Mouse (Mus musculus) heart, adult 18-20 months (tissue): ENCODE measurements at regions not wholly inside any gene's neighbourhood (a gene's known extent, or its start where the extent isn't known, plus 50 kb on each side); places are given as distances from the start of the nearest gene placed in this dataset.

Experiments
- DNase-seq, 2 experiments: peaks; one replicate each; pipeline ENCODE4 v3.0.0; 2021 to 2022; ENCODE audit warnings: mixed read lengths in 1 of 2

DNA sequence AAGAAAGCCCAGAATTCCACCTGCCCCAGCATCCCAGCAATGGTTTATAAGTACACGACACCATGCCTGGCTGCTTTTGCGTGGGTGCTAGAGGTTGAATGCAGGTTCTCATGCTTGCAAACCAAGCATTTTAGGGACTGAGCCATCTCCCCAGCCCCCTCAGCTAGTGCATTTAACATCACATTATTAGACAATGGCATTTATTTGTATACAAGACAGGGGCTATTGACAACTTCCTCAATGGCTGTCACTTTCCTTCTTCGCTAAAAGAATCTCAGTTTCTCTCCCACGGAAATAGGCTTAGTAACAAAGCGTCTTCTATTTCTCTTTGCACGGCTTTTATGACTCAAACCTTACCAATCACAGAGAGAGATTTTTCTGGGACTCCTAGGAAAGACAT is 141.7 kb upstream of the Lrfn2 start:
- DNase-seq = no peak

DNA sequence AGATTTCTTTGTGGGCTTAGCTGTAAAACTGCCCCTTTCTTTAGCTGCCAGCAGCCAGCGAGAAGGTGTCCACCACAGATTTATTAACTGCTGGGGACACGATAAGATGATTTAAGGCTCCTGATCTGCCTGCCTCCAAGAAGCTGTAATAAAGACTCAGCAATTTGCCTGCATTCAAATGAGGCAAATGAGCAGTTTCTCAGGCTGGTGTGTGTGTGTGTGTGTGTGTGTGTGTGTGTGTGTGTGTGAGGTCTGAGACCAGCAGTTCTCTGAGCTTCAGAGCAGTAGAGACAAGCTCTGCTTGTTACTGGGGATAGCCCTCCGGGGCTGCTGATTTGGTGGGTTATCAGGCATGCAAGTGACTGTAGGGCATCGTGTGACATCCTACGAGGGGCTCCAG is 139.2 kb upstream of the Lrfn2 start:
- DNase-seq = no peak

DNA sequence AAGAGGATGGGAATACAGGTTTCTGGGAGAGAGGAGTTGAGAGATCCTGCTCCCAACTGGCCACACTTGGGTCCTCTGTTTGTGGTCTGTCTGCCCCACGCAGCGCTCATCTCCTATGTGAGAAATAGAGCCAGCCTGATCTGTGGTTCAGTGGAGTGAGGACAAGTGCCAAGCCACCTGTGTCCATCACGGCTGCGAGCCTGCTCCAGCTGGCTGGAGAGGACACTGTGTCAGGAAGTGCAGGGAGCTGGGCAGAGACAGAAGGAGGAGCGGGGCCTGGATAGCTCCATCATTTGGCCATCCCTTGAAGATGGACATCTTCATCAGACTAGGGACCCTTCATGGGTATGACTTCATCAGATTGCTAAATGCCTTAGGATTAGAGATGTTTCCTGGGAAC is 136.4 kb upstream of the Lrfn2 start:
- DNase-seq = no peak

DNA sequence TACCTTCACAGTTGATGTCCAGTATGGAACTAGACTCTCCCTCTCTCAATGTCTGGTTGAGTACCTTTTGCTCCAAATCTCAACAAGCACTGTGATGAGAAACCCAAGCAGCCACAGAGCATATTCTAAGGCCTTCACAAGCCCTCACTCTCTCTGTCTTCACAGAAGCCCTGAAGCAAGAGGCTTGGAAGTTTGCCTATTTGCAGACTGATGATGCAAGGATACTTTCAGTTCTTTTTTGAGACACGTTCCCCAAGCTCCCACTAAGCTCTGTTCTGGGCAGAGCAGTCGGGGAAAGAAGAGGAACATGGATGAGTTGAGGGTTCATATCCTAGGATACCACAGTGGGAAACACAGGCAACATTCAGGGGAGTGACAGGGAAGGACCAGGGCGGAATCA is 134.0 kb upstream of the Lrfn2 start:
- no peak for DNase-seq

DNA sequence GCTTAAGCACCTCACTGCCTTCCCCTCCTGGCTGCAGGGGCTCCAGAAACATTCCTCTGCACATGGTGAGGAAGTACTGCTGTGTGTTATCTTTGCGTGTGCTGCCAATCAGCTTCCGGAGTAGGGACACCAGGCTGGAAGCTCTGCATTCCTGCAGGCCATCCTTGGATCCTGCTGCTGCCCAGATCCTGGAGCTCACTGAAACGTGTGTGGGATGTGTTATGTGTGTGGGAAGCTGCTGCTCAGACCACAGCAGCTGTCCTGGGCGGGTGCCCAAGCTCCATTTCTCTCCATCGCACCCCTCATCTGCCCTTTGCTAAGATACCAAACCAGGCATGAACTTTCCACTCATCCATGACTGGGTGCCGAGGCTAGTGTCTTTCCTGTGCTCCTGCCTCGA is 129.5 kb upstream of the Lrfn2 start:
- no peak for DNase-seq

DNA sequence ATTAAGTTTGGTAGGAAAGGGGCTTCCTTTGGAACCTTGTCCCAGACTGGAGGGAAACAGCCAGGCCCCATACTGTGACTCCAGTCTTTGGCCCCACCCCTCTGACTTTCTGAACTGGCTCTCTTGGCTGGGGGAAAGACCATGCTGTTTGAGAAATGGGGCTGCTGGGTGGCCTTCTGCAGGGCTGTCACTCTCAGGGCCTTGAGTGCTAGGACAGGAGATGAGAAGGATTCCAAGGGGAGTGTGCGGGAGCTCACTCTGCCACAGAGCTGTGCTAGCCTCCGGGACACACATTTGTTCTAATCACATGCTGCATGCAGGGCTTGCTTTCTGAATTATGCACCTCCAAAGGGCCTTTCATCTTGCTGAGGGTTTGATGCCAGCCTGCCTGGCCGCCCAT is 124.3 kb upstream of the Lrfn2 start:
- no peak for DNase-seq

DNA sequence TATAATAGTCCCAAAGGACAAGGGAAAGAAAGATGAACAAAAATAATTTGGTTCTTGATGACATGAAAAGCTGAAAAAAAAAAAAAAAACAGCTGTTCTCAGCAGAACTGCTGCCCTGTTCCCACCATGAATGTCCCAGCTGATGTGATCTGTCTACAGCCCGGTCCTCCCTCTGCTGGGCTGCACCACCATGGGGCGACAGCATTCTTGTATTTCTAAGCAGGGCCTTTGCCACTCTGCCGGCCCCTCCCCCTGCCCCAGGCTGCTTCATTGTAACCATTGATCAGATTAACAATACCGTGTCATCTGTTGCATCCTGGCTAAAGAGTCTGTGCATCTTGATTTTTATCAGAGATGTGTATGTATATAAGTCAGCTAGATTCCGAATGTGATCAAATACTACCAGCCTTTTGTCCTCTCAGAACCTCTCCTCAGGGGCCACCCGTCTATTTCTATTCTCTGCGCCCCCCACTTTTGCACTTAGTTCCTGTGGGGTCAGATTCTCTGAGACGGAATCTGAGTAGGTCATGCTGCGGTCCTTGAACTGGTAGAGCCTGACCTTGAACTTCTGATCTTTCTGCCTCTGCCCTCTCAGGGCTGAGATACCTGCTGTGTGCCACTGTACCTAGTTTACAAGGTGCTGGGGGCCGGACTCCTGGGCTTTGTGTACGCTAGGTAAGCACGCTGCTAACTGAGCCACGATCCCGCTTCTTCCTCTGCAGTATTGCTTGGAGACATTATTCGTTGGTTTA is 117.2 kb upstream of the Lrfn2 start:
- DNase-seq = no peak

DNA sequence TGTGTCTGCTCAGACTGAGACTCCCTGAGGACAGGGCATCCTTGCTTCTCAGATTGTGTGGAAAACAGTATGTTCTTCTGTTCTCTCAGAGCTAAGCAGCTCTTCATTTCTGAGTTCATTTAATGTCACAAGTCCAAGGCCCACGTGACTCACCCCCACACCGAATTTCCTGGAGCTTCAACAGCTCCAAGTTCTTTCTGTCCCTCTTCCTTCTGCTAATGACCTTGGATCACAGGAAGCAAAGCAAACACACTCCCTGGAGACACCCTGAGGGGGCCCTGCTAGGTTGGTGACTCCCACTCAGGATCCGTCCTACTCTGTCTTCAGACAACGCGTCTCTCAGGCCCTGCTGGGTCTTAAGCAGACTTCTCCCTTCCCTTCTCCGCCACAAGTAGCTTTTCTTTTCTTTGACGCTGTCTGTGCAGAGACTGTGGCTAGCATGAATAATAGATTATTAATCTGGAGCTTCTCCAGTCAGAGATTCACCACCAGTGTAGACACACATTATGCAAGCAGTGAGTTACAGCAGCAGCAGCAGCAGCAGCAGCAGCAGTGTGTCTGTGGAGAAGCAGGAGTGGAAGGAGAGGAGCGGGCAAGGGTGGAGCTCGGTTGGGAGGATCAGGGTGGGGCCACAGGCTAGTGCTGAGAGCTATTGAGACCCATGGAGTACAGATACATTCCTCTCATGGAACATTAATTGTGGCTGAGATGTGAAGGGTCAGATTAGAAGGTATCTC is 115.4 kb upstream of the Lrfn2 start:
- DNase-seq = peak; percentile 45 to 66

DNA sequence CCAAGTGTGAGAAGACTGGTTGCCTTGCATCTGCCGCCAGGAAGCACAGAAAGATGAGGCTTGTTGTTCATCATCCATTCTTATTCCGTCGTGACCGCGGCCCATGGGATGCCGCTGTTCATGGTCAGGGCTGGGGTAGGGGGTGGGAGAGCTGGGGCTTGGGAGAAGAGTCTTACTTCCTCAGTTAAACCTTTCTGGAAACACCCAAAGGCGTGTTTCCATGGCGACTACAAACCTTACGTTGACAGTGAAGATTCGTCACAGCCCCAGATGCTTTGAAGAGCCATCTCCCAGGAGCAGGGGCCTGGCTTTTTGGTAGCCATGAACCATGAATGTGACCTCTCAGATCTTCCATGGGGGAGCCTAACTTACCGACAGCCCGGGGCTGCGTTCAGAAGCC is 114.6 kb upstream of the Lrfn2 start:
- no peak for DNase-seq

DNA sequence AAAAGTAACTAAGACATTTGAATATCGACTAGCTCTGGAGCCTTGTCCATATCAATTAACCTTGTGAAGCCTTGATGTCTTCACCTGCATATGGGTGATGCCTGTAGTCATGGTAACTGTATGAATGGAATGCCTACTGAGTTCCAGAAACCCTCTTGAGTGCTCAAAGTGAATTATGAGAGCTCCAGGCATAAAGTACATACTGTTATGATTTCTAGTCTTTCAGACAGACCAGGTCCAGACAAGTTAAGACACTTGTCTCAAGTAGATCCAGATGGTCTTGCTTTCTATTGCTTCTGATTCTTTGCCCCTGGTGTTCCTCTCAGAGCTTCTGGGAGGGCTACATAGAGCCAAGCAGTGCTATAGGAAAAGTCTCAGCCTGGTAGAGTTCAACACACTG is 112.5 kb upstream of the Lrfn2 start:
- no peak for DNase-seq

DNA sequence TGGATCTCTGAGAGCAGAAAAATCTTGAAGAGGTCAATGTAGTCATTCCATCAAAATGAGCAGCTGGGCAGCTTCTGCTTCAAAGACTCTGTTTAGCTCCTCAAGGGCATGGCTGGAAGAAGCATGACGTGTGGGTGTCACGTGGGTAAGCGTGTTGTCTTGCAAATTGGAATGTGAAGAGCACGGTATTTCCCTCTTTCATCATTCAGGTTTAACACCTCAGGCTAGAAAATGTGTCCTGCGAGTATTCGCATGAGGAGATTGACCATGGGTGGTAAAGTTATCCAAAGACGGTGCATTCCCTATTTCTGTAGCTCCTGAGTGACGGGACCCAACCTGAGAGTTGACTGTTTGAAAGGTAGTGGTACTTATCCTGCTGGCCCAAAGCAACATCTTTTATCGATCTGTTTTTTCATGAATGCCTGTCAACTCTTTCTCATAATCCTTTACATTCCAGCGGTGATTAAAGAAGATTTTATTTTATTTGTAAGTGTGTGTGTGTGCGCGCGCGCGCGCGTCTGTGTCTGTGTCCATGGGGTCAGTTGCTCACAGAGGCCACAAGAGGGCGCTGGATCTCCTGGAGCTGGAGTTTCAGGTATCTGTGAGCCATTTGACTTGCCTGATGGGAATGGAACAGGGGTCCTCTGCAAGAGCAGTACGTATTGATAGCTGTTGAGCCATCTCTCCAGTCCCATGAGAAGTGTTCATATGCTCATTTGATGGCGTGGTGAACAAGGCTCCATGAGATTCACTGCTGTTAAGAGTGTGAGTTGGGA is 109.9 kb upstream of the Lrfn2 start:
- DNase-seq = no peak

DNA sequence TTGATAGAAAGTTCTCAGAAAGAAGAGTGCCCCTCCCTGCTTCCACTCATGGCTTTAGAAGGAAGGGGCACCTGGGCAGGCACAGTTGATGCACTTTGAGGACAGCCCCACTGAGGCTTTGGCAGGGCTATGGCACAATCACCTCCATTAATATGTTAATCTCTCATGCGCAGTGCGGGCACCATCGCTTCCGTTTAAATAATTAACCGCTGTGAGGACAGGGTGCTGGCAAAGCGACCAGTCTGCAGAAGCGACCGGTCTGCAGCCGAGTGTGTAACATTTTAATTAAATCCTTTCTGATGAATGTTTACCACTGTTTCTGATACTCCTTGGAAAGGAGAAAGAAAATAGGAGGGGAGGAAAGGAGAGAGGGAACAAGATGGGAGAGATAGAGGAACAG is 108.3 kb upstream of the Lrfn2 start:
- DNase-seq = no peak

DNA sequence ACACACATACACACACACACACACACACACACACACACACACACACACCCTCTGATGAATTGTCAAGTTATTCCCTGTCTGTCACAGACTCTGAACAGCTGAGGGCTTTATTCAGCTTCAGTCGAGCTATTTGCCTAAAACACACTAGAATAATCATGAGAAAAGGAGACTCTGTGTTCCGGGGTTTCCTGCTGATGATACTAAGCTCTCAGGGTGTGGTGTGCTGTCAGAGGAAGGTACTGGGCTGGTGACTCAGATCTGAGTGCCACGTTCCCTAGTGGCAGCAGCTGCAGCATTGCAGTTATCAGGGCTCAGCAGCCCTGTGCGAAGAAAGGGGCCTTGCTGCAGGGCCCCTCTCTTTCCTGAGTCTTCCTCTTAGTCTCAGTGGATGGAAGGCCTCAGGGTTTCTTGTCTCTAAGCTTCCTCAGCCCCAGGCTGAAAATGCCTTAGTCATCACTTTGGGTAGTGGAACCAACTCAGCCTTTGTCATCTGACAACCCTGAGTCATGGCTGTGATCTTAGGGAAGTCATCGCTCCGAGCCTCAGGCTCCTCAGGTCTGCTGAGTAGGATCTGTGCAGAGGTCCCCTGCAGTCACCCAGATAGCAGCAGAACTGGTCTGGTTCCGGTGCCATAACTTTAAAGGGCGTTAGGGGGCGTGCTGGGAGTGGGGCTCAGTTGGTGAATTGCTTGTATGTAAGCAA is 106.8 kb upstream of the Lrfn2 start:
- no peak for DNase-seq

DNA sequence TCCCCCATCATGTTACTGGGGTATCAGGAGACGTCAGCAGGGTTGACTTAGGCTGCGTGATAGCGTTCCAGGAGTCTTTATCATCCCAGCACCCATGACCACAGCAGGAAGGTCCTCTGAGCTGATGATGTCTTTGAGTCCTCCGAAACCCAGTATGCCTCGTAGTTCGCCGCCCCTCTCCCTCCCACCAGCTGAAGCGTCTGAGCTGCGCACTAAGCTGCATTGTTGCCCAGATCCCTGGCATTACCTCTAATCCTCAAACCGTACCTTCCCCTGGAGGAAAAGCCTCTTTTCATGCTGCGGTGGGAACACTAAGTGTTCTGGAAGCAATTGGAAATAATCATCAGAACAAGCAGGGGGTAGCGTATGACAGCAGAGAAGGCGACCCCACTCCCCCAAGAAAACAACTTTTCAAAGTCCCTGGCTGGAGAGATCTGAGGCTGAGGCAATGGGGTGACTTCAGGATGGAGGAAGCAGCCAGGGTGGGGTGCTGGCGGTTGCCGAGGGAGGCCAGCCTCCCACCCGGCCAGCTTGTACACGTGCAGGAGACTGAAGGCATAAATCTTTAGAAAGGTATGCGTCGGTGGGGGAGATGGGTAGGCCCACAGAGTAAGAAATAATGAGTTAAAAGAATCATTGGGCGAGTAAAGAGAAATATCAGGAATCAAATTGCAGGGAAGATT is 93.7 kb upstream of the Lrfn2 start:
- no peak for DNase-seq

DNA sequence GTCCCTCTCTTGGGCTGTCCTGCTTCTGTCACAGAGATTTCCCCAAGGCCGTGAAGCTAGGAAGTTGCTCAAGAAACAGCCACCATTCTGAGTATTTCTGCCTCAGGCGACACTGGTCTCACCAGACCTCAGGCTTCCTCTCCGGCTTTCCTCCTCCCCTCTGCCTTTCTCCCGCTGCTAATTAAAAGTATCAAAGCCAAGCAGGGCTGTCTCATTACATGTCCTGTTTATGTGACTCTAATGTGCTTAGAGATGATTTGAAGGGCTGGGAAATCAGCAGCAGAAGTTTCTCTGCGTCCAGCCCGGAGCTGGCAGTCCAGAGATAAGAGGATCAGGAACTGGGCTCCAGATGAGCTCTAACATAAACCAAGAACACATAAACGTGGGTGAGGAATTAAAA is 84.3 kb upstream of the Lrfn2 start:
- no peak for DNase-seq

DNA sequence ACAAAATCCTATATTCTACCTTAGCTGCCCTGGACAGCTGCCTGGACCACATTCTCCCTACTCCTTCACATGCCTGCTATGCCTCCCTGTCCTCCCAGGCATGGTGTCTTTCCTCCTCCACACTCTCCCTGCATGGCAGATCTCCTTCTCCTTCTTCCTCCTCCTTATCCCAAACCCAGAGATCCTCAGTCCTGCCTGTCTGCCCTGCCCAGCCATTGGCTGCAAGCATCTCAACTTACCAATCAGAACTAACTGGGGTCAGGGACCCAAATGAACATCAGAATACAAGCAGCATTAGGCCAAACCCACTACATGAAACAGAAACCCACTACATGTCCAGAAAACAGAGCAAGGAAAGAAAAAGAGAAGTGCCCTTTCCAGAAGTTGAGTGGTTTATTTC is 81.3 kb upstream of the Lrfn2 start:
- DNase-seq = no peak

DNA sequence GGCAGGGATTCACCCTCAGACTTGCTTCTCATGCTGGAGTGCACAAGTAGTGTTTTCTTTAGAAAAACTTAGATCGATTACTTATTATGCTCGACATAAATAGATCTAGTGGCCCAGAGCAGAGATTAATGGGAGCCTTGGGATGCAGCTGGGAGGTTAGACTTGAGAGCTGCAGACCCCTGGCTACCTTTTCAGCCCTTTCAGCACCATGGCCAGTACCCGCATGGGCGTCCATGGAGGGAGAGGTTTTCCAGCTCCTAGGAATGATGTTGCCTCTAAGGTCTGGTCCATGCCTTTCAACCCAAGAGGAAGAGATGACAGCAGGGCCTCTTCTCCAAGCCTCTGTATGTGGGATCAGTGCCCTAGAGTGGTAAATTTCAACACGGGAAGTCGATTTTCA is 73.3 kb upstream of the Lrfn2 start:
- DNase-seq = no peak

DNA sequence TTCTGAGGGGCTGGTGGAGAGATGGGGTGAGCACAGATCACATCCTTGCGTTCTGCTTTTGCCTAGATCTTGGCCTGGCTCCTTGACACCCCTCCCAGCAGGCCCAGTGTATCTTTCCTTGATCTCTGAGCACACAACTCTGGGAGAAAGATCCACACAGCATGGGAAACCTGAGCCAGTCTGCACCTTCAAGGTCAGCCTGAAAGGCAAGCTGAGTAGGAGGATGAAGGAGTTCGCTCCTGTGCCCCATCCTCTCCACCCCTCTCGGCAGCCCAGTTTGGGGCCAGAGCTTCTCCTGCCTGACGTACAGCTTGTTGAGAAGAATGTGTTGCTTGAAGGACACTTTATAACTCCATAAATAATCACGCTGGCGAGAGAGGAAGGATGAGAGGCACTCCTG is 61.7 kb upstream of the Lrfn2 start:
- no peak for DNase-seq

DNA sequence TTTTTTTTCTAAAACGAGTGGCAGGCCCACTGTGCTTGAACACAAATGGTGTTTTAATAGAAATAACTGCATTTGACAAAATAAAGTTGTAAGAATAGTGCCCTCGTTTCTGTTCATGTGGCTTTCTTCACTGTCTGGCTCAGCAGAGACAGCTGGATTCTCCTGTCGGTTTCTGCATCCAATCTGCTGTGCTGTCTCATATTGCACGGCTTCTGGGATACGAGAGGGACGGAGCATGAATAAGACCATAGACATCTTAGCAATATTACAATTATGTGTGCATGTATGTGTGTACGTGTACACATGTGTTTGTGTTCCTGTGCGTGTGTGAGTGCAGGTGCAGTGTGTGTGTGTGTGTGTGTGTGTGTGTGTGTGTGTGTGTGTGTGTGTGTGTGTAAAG is 54.7 kb upstream of the Lrfn2 start:
- DNase-seq = no peak

DNA sequence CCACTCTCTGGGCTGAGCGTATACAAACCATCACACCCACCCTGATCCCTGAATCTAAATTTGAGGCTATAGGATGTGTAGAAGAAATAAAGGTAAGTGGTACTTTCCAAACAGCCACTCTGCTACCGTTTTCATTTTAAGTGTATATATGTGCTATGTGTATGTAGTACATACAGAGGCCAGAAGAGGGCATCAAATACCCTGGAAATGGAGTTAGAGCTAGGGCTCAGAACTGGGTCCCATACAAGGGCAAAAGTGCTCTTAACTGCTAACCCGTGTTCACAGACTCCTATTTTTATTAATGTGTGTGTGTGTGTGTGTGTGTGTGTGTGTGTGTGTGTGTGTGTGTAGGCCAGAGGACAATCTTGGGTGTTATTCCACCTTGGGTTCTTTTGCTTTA is 51.6 kb upstream of the Lrfn2 start:
- DNase-seq = no peak

DNA sequence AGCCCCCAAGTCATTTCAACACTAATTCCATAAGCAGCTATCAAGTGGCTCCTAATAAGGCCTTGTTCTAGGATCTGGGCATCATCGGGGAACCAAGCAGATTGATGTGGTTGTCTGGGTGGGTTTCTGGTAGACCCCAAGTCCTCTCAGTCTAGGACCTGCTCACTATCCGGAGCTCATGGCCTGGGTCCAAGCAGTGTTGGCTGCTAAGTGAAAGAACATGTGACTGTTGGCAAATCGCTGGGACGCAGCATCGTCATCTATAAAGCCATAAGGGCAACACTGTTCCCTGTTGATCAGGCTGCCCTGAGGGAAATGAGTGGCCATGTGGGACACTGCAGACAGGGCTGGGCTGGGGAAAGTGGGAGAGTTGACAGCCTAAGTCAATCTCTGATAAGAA is 50.2 kb upstream of the Lrfn2 start:
- DNase-seq = no peak
